Mouse (Mus musculus) thymus, adult 2 months (tissue): ENCODE results near the gene Zfp867.

Source experiments
- CTCF ChIP-seq: fragments of 200-500 bp; IDR thresholded peaks from 2 replicates; pipeline ENCODE4 v1.5.1; 2012; ENCODE audit warnings: mild to moderate bottlenecking, control low read depth, low read length, moderate library complexity, borderline replicate concordance; ENCODE audit not compliant: control insufficient read depth, poor library complexity, insufficient read depth; ENCODE audit errors: extremely low read depth
- POLR2A ChIP-seq: fragments of 200-500 bp; IDR thresholded peaks from 2 replicates; pipeline ENCODE4 v1.6.1; 2012; ENCODE audit warnings: mild to moderate bottlenecking, low read length, control low read depth, moderate library complexity; ENCODE audit not compliant: control insufficient read depth, poor library complexity, insufficient read depth; ENCODE audit errors: extremely low read depth

- no peak for TF ChIP-seq CTCF
- no peak for TF ChIP-seq POLR2A
These were observed 49.2 kb downstream of the Zfp867 start for GRCm38 (mm10) chr11:59423010-59423588.
